Mouse (Mus musculus): ENCODE data around the gene Chsy1. TPM values are rescaled to one million over a fixed set of nuclear protein-coding genes. Genes with fewer than 3 reads are reported as not detected.
A peak's percentile ranks its signal among the peaks of the same experiment; 100 is the strongest.

Chsy1 gene
- polyA plus RNA-seq, 1 experiment from 2014 or later, result 16.1 TPM

GRCm38 (mm10) chr7:66165036-66165798 lies 55.9 kb downstream of the Chsy1 start:
- WGBS, result 40% methylated on average over 5 of the region's 5 CpGs
- H3K4me1 ChIP-seq, result peaks cover 17% of the 10 kb centered on the region
- peak; percentile 88 for ATAC-seq (replicated peaks; ENCODE audit: low FRiP score)
- no peak overlapping the region for H3K4me2 ChIP-seq
- H3K27me3 ChIP-seq, result no peaks in the 10 kb centered on the region
- H3K4me3 ChIP-seq (replicated peaks), result no peak overlapping the region
- no peaks in the 10 kb centered on the region for H3K9me3 ChIP-seq (replicated peaks)
- 0 out of 2 replicates have a peak, but pooled peaks cover 3% of the 10 kb centered on the region for H3K36me3 ChIP-seq
- H3K27ac ChIP-seq, result 0 out of 2 replicates have a peak overlapping the region, but pooled peaks have one; percentile 68
- no peak overlapping the region for H3K9ac ChIP-seq

- no peaks in the 10 kb centered on the region for H3K27me3 ChIP-seq
- no peak overlapping the region for H3K9ac ChIP-seq
- peaks cover 16% of the 10 kb centered on the region for H3K4me1 ChIP-seq
- peaks cover 36% of the 10 kb centered on the region for H3K36me3 ChIP-seq
- no peak overlapping the region for H3K27ac ChIP-seq
- no peak overlapping the region for H3K4me3 ChIP-seq (replicated peaks)
- no peak for ATAC-seq (replicated peaks; ENCODE audit: low FRiP score)
- H3K9me3 ChIP-seq (replicated peaks), result no peaks in the 10 kb centered on the region
- 74% methylated on average over 7 of the region's 7 CpGs for WGBS
- no peak overlapping the region for H3K4me2 ChIP-seq
Measured at GRCm38 (mm10) chr7:66168877-66169276, 59.6 kb downstream of the Chsy1 start.

DNA sequence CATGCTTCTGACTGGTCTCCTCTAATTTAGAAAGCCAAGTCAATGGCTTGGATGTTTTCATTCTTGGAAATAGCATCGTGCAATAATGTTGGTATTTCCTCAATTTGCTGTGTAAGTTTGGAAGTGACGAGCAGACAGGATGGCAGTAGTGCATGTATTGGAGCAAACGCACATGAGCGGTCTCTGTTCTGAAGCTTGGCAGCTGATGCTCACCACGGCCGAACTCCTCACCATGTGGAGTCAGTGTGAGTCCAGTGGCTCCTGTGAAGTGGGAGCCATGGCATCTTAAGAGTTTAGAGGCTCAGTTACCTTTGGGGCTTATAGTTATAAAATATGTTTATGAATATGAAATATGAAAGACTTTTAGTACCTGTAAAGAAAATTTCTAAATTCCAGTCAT lies 60.2 kb downstream of the Chsy1 start:
- Histone ChIP-seq H3K36me3 (peaks cover 42% of the 10 kb centered on the region), H3K27me3 (no peaks in the 10 kb centered on the region), H3K9ac (no peak overlapping the region), H3K4me1 (peaks cover 10% of the 10 kb centered on the region), H3K9me3 (replicated peaks) (no peaks in the 10 kb centered on the region), H3K27ac (no peak overlapping the region), H3K4me2 (no peak overlapping the region), H3K4me3 (replicated peaks) (no peak overlapping the region)
- no peak for ATAC-seq (replicated peaks; ENCODE audit: low FRiP score)
- WGBS, result 85% methylated on average over 6 of the region's 6 CpGs

DNA sequence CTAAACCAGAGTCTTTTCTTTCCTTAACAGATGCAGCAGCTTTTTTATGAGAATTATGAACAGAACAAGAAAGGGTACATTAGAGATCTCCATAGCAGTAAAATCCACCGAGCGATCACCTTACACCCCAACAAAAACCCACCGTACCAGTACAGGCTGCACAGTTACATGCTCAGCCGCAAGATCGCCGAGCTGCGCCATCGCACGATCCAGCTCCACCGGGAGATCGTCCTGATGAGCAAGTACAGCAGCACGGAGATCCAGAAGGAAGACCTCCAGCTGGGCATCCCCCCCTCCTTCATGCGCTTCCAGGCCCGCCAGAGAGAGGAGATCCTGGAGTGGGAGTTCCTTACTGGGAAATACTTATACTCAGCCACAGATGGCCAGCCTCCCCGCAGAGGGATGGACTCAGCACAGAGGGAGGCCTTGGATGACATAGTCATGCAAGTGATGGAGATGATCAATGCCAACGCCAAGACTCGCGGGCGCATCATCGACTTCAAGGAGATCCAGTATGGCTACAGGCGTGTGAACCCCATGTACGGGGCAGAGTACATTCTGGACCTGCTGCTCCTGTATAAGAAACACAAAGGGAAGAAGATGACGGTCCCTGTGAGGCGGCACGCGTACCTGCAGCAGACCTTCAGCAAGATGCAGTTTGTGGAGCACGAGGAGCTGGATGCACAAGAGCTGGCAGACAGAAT lies 61.6 kb downstream of the Chsy1 start:
- Histone ChIP-seq H3K4me3 (replicated peaks) (no peak overlapping the region), H3K27me3 (no peaks in the 10 kb centered on the region), H3K9me3 (replicated peaks) (no peaks in the 10 kb centered on the region), H3K27ac (no peak overlapping the region), H3K36me3 (peaks cover 53% of the 10 kb centered on the region), H3K4me1 (no peaks in the 10 kb centered on the region), H3K9ac (no peak overlapping the region), H3K4me2 (no peak overlapping the region)
- no peak for ATAC-seq (replicated peaks; ENCODE audit: low FRiP score)
- WGBS, result 95% methylated on average over 27 of the region's 27 CpGs

DNA sequence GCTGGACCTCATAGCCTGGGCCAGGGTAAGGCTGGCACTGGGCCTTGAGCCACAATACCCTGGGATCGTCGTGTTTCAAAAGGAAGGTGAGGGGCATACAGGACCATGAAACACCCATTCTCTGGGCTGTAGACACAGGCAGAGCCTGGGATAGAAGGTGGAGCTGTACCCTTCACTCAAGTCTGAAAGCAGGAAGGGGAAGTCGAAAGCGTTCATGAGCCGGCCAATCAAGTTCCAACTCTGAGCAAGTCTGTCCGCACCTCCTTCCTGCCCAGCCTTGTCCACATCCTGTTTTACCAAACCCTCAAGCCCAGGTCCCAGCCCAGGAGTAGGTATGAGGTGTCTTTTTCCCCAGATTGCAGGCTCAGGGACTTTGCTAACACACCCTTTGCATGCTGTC lies 66.4 kb downstream of the Chsy1 start:
- Histone ChIP-seq H3K36me3 (peaks cover 46% of the 10 kb centered on the region), H3K9me3 (replicated peaks) (no peaks in the 10 kb centered on the region), H3K9ac (no peak overlapping the region), H3K27ac (no peak overlapping the region), H3K27me3 (no peaks in the 10 kb centered on the region), H3K4me2 (no peak overlapping the region), H3K4me3 (replicated peaks) (no peak overlapping the region), H3K4me1 (peaks cover 13% of the 10 kb centered on the region)
- WGBS, result 93% methylated on average over 6 of the region's 6 CpGs
- no peak for ATAC-seq (replicated peaks; ENCODE audit: low FRiP score)

GRCm38 (mm10) chr7:66176256-66176655 lies 66.9 kb downstream of the Chsy1 start:
- H3K9ac ChIP-seq, result no peak overlapping the region
- 94% methylated on average over 4 of the region's 4 CpGs for WGBS
- no peaks in the 10 kb centered on the region for H3K27me3 ChIP-seq
- H3K4me2 ChIP-seq, result no peak overlapping the region
- H3K27ac ChIP-seq, result no peak overlapping the region
- peaks cover 13% of the 10 kb centered on the region for H3K4me1 ChIP-seq
- H3K36me3 ChIP-seq, result peaks cover 41% of the 10 kb centered on the region
- H3K4me3 ChIP-seq (replicated peaks), result no peak overlapping the region
- H3K9me3 ChIP-seq (replicated peaks), result no peaks in the 10 kb centered on the region
- no peak for ATAC-seq (replicated peaks; ENCODE audit: low FRiP score)

GRCm38 (mm10) chr7:66176929-66177328 lies 67.6 kb downstream of the Chsy1 start:
- WGBS, result 77% methylated on average over 4 of the region's 4 CpGs
- no peak overlapping the region for H3K4me2 ChIP-seq

GRCm38 (mm10) chr7:66178101-66178500 lies 68.8 kb downstream of the Chsy1 start:
- H3K27ac ChIP-seq, result no peak overlapping the region
- no peaks in the 10 kb centered on the region for H3K27me3 ChIP-seq
- no peak overlapping the region for H3K4me2 ChIP-seq
- WGBS, result 89% methylated on average over 6 of the region's 6 CpGs
- H3K9ac ChIP-seq, result no peak overlapping the region
- H3K36me3 ChIP-seq, result peaks cover 23% of the 10 kb centered on the region
- no peak overlapping the region for H3K4me3 ChIP-seq (replicated peaks)
- peaks cover 13% of the 10 kb centered on the region for H3K4me1 ChIP-seq
- H3K9me3 ChIP-seq (replicated peaks), result no peaks in the 10 kb centered on the region
- ATAC-seq (replicated peaks; ENCODE audit: low FRiP score), result no peak

More at GRCm38 (mm10) chr7:66176929-66177328, 67.6 kb downstream of the Chsy1 start:
- Histone ChIP-seq H3K9me3 (replicated peaks) (no peaks in the 10 kb centered on the region), H3K36me3 (peaks cover 34% of the 10 kb centered on the region), H3K4me3 (replicated peaks) (no peak overlapping the region), H3K9ac (no peak overlapping the region), H3K4me1 (peaks cover 13% of the 10 kb centered on the region), H3K27me3 (no peaks in the 10 kb centered on the region), H3K27ac (no peak overlapping the region)
- no peak for ATAC-seq (replicated peaks; ENCODE audit: low FRiP score)

GRCm38 (mm10) chr7:66179120-66179581 lies 69.8 kb downstream of the Chsy1 start:
- Histone ChIP-seq H3K4me2 (no peak overlapping the region), H3K36me3 (peaks cover 14% of the 10 kb centered on the region), H3K9ac (no peak overlapping the region), H3K9me3 (replicated peaks) (no peaks in the 10 kb centered on the region), H3K4me1 (peaks cover 13% of the 10 kb centered on the region), H3K27ac (peak overlapping the region; percentile 34; the same call in 1 of the 2 replicates), H3K27me3 (no peaks in the 10 kb centered on the region), H3K4me3 (replicated peaks) (no peak overlapping the region)
- 30% methylated on average over 10 of the region's 10 CpGs for WGBS
- peak; percentile 72 for ATAC-seq (replicated peaks; ENCODE audit: low FRiP score)

DNA sequence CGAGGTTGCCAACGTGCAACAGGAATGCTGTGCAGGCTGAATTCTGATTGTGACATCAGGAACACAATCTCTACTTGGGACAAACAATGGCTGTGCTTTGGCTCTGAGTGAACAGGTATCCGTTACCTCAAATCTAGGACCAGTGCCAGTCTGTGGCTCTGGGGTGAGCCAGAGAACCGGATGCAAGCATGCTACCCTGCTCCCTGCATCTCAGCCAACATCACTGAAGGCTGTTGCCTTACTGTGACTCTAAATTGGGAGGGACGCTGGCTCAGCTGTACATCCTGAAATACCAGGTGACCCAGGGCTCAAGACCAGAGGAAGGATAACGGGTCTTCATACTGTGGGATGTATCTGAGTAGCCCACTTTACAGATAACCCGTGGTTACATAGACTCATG lies 70.4 kb downstream of the Chsy1 start:
- no peaks in the 10 kb centered on the region for H3K27me3 ChIP-seq
- no peak overlapping the region for H3K4me2 ChIP-seq
- ATAC-seq (replicated peaks; ENCODE audit: low FRiP score), result peak; percentile 41
- H3K9me3 ChIP-seq (replicated peaks), result no peaks in the 10 kb centered on the region
- no peak overlapping the region for H3K9ac ChIP-seq
- H3K27ac ChIP-seq, result no peak overlapping the region
- peaks cover 10% of the 10 kb centered on the region; the same call in 1 of the 2 replicates for H3K36me3 ChIP-seq
- WGBS, result 88% methylated on average over 7 of the region's 7 CpGs
- no peak overlapping the region for H3K4me3 ChIP-seq (replicated peaks)
- peaks cover 13% of the 10 kb centered on the region for H3K4me1 ChIP-seq

- no peak overlapping the region for H3K27ac ChIP-seq
- ATAC-seq (replicated peaks; ENCODE audit: low FRiP score), result no peak
- 62% methylated on average over 3 of the region's 3 CpGs for WGBS
Measured at GRCm38 (mm10) chr7:66180260-66180659, 70.9 kb downstream of the Chsy1 start.

DNA sequence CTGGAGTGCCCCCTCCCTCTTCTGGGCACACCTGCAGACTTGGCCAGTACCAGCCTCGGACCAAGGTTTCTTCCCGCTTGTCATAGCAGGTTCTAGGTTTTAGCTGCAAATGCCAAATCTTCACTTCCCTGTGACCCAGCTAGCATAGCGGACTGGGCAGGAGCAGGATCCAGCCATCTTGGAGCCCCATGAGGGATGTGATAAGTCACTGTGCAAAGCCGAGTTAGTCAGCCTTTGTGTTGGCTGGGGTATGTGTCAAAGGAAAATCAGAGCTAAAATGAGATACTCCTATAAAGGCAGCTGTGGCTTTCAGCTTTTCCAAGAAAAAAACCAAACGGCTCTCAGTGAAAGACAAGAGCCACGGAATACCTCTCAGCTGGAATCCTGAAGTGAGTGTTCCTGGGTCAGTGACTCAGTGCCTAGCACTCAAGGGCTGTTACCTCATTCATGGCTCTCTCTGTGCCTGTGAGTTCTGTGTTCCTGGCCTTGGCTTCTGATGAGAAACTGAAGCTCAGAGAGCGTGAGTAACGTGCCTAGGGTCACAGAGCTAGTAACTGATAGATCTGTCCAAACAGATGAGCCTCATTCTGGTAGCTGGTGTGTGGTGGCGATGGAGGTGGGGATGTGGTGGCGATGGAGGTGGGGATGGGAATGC lies 71.5 kb downstream of the Chsy1 start:
- H3K27ac ChIP-seq, result no peak overlapping the region
- no peak for ATAC-seq (replicated peaks; ENCODE audit: low FRiP score)
- H3K4me2 ChIP-seq, result no peak overlapping the region
- H3K27me3 ChIP-seq, result no peaks in the 10 kb centered on the region
- no peak overlapping the region for H3K9ac ChIP-seq
- H3K9me3 ChIP-seq (replicated peaks), result no peaks in the 10 kb centered on the region
- H3K4me3 ChIP-seq (replicated peaks), result no peak overlapping the region
- H3K4me1 ChIP-seq, result peaks cover 13% of the 10 kb centered on the region
- WGBS, result 85% methylated on average over 10 of the region's 10 CpGs
- no peaks in the 10 kb centered on the region for H3K36me3 ChIP-seq

More at GRCm38 (mm10) chr7:66180260-66180659, 70.9 kb downstream of the Chsy1 start:
- Histone ChIP-seq H3K4me3 (replicated peaks) (no peak overlapping the region), H3K9me3 (replicated peaks) (no peaks in the 10 kb centered on the region), H3K9ac (no peak overlapping the region), H3K36me3 (peaks cover 4% of the 10 kb centered on the region; the same call in 1 of the 2 replicates), H3K4me2 (no peak overlapping the region), H3K4me1 (peaks cover 13% of the 10 kb centered on the region), H3K27me3 (no peaks in the 10 kb centered on the region)

All from kidney, embryonic 15.5 days (tissue).